Mouse (Mus musculus): ENCODE measurements at regions not wholly inside any gene's neighbourhood (a gene's known extent, or its start where the extent isn't known, plus 50 kb on each side); places are given as distances from the start of the nearest gene placed in this dataset.

- TF ChIP-seq POLR2A (IDR thresholded peaks at IDR 0.05; ENCODE audit: low read depth, low read length) (no peak), CTCF (IDR thresholded peaks at IDR 0.05; ENCODE audit: extremely low read depth, insufficient read length, insufficient replicate concordance, low read depth, low read length) (no peak)
Observed at GRCm38 (mm10) chr2:74994998-74995397, 169.4 kb downstream of the Mtx2 start.

All from small intestine, adult 2 months (tissue).